Mouse (Mus musculus): Measurements from ENCODE around the gene Popdc2.
"Not testable (repeated sequence)": the region's sequence is repeated elsewhere in the genome, so short reads cannot be mapped to it uniquely, and the experiment has no call there.

The Popdc2 gene

DNA sequence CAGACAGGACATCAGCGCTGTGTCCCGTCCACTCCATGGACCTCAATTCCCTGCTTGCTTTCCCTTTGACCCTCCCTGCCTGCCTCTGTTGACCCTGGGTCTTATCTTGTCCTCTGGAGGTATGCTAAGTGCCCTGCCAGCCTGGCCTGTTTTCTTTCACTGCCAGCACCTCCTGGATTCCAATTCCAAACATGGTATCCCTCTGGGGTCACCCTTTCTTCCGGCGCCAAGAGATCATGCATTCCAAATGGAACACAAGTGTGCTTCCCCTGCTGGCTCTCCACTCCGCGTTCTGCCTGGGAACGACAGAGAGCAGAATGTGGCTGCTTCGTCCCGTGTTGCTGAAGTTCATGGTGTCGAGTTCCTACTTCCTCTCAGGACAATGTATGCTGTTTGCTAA lies at the start of gene Popdc2:
Gene Popdc2 (plus strand): TSS at position 277 of the 400 bp plus-strand sequence.
- DNase-seq (ENCODE audit: low read depth, low spot score) = no peak

DNA sequence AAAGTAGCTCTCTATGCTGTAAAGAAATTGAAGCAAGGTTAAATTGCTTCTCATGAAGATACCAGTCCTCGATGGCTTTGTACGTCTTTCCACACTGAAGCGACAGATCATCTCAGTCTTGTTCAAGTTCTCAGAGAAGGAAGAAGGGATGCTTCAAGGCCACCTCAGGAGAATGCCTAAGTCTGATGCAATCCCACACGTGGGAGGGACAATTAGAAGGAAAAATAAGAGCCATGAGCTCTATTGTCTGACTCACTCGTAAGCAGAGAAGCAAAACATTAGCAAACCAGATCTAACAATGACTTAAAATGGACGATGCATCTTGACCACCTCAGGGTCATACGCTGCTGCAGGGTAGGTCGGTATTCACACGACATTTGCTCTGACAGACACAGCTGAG lies 43.5 kb upstream of the Popdc2 start:
- DNase-seq (ENCODE audit: low read depth, low spot score) = no peak

DNA sequence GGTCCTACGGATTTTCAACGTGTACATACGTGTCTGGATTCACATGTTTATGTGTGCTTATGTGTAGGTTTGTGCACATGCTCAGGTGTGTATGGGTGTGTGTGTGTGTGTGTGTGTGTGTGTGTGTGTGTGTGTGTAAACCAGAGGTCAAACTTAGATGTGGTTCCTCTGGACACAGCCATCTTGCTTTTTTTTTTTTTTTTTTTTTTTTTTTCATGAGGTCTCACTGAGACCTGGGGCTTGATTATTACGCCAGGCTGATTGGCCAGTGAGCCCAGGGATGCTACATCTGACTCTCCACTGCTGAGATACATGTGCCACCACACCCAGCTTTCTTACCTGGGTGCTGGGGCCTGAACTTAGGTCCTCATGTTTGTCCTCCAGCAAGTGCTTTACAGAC lies 42.9 kb upstream of the Popdc2 start:
- DNase-seq (ENCODE audit: low read depth, low spot score) = no peak

DNA sequence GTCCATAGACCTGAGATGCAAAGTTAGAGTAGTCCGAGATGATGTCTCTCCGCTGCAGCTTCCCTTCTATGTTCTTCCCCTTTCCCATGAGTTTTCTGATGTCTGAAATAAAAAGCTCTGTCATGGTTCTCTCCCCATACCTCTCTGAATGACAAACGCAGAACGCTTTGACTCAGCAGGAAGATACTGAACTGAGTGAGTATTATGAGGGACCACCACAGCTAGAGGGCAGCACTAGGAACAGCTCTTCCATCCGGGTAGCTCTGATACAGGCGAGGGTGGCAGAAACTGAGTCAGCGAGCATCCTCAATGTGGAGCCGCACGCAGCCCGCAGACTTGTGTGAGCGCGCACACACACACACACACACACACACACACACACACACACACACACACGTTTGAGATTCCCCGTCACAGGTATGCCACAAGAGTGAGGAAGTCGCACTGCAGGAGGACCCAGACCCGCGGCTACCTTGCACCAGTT lies 40.5 kb upstream of the Popdc2 start:
- no peak for DNase-seq (ENCODE audit: low read depth, low spot score)

DNA sequence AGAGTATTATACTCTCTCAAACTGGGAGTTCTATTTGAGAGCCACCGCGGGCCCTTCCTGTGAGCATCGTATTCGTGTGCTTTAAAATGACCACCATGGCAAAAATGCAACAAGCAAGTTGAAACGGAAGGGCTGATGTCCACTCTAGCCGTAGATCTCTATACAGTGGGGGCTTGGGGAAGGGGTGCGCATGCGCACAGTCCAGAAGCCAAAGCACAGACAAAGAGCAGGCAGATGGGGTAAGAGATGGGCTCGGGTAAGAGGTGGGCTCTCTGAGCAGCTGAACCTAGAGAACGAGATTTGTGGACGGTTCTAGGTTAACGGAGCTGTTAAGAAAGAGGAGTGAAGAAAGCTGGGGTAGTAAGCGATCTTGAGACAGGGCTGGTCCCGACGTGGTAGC lies 37.7 kb upstream of the Popdc2 start:
- no peak for DNase-seq (ENCODE audit: low read depth, low spot score)

DNA sequence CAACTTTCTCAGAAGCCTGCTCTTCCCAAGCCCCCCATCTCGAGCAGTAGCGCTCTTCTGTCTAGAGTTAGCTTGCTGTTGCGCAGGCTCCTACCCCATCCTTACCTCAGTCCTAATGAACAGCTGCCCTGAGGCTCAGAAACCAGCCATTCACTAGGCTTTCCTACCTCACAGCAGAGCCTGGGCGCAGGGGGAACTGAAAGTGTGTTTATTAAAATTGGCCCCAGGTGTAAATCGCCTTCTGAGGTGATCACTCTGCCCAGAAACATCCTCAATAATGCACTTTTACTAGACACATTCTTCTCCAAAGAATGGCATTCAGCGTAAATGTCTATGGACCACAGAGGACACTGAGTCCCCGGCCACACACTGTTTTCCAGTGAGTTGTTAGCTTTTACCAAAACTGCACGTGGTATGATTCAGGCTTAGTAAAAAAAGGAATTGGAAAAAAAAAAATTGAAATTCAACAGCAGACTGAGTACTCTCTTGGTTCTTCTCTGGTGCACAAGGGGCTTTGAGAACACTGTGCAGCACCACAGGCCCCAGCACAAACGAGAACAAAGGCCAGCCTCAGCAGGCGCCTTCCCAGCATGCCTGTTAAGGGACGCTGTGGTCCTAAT lies 35.1 kb upstream of the Popdc2 start:
- no peak for DNase-seq (ENCODE audit: low read depth, low spot score)

DNA sequence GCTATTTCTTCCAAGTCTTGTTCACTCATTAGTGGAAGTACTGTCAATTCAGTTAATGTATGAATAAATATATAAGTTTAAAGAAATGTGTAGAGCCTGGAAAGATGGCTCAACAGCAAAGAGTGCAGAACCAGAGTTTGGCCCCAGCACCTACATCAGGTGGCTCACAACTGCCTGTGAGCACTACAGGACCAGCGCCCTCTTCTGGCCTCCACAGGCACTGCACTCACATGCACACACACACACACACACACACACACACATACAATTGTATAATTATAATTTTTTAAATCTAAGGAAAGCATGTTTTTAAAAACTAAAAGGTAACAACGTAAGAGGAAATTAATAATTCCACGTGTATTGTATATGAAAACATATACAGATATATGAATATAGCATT lies 32.7 kb upstream of the Popdc2 start:
- no peak for DNase-seq (ENCODE audit: low read depth, low spot score)

DNA sequence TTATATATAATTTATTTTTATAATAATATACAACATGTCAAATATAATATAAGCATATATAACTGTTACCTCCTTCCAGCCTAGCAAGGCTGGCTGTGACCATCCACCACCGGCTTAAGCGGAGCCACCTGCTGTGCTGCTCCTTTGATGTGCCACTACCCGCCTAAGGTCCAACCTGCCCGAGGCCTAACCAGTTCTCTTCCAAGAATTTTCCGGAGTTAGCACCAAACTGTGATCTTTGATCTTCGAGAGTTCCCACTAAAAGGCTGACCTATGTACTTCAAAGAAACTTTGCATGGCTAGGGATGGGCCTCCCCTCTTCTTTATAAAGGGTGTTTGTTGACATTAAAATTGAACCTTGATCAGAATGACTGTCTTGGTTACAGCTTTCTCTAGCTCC lies 27.6 kb upstream of the Popdc2 start:
- no peak for DNase-seq (ENCODE audit: low read depth, low spot score)

DNA sequence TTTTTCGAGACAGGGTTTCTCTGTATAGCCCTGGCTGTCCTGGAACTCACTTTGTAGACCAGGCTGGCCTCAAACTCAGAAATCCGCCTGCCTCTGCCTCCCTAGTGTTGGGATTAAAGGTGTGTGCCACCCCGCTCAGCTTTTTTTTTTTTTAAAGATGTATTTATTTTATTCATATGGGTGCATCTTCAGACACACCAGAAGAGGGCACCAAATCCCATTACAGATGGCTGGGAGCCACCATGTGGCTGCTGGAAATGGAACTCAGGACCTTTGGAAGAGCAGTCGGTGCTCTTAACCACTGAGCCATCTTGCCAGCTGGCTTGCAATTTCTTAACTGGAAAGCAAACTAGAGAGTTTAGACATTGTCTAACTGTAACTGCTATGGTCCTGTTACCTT lies 23.9 kb upstream of the Popdc2 start:
- DNase-seq (ENCODE audit: low read depth, low spot score) = not testable (repeated sequence)

DNA sequence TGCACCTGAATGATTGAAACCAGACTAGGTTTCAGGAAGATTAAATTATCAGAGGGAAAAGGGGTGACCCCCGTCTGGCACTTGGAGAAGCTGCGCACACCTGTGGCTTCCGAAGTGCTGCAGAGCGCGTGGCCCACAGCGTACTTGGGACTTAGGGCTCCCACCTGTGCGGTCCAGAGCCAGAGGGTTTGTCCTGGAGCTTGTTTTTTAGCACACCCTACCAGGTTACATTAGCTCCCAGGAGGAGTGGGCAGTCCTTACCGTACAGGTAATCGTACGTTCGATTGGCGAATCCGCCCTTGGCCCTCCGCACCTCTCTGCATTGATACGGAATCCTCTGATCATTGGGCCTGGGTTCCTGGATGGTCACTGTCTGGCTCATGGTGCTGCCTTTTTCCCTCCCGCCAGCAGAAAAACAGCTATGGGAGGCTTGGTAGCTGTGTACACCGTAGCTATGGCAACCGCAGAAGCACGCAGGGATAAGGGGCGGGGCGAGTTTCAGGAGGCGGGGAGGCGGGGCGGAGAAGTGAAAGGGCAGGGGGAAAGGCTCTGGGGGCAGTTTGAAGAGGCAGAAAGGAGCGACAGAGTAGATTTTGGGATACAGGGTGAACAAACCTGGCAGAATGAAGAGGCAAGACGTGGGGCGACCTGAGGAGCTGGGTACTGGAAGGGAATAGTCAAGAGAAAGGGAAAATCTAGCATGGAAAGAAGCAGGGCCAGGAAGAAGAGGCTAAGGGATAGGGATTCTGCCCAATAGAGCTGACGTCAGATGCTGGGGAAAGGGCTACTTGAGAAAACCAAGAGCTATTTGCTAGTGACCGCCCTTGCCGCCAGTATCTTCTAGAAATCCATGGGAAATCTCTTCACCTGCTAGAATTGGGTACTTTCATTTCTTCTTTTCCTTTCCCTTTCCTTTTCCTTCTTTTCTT lies 20.3 kb upstream of the Popdc2 start, which contains the start of gene Maats1:
Gene Maats1 (minus strand): TSS at position 748 of the 929 bp plus-strand sequence.
- DNase-seq (ENCODE audit: low read depth, low spot score) = peak; percentile 84

DNA sequence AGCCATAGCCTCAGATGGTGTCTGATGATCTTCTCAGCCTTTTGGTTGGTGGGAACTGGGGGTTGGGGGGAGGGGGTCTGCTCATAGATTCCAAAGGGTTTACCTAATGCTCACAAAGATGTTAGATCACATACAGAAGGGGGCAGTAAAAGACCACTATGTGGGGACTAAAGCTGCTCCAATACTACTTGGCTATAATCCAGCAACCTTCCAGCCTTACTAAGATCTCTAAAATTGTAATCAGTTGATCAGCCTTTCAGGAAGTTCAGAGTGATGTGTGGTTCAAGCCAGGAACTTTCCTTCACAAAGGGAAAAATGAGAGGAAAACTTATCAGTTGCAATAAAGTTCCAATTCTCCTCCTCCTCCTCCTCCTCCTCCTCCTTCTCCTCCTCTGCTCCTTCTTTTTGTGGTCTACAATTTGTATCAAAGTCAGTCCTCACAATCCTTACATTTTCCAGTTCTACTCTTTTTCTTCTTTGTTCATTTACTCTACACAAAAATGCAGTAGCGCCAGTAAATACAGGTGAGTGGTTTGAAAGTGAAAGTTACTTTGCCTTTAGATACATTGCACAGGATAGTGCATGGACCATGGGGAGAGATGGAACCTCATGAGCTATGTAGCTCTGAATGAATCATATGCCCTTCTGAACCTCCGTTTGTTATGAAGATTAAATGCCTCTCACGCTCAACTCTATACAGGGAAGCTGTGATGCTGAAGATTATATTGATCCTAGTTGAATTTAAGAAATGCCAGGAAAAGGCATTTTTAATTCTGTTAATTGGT lies 16.9 kb upstream of the Popdc2 start:
- peak; percentile 68 for DNase-seq (ENCODE audit: low read depth, low spot score)

DNA sequence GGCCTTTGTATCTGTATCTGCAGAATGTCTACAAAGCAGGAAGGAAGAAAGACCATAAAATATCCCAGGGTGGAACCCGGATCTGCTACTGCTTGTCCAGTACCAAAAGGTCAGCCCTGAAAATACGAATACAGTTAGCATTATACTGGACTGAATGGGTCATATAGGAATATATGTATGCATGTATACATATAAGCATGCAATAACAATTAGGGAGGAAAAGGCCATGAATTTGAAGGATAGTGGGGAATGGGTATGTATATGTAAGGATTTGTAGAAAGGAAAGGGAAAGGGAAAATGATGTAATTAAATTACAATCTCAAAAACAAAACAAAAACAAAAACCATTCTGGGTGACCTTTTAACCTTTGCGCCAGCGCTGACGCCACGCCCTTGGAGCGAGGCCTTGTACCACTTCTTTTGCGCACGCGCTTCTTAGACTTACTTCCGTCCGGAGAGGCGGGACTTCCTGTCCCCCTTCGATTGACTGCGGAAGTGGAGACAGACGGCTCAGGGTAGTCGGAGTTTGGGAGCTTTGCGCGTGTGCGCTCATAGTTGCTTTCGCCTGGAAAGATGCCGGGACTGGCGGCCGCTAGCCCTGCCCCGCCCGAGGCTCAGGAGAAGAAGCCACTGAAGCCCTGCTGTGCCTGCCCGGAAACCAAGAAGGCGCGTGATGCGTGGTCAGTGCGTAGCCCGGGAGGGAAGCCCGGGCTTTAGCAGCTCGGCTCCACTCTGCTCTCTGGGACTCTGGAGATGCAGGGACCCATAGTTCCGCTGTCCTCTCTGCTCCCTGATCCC lies 15.3 kb upstream of the Popdc2 start, which contains the start of the genes Cox17 and Gm21987:
Gene Cox17 (plus strand): TSS at position 463 of the 797 bp plus-strand sequence.
Gene Gm21987 (plus strand): TSS at position 512 of the 797 bp plus-strand sequence.
- peak; percentile 90 for DNase-seq (ENCODE audit: low read depth, low spot score)

DNA sequence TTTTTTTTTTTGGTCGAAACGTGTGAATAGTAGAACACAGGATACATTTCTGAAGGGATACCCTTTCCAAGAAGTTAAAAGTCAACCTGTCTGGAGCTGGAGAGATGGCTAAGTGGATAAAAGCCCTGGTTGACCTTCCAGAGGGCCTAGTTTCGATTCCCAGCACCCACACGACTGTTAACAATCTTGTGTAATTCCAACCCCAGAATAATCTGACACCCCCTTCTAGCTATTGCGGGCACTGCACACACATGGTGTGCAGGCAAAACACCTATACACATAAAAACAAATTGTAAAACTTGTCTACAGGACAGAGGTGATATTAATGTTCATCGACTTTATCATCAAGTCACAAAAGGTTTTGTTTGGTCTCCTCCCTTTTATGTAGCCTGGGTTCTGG lies 14.4 kb upstream of the Popdc2 start:
- DNase-seq (ENCODE audit: low read depth, low spot score) = no peak

DNA sequence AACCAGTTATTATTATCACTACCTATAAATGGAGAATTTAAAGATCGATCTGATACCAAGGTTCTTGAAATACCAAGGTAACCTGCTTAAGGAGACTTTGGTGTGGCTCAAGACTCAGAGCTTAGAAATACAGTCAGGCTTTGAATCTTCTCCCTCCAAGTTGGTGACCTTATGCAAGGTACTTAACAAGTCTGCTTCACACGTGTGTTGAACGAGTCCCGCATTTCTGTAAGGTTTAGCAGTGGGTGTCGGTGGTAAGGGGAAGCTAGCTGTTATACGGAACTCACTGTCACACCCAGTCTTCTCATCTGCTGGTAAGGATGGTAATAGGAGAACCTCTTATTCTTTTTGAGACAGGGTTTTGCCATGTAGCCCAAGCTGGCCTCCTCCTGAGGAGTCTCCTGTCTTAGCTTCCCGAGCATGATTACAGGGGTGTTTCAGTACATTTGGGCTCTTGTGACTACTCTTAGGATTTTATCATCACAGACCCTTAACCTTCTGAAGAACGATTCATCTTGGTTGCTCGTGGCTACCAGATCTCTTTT lies 13.7 kb upstream of the Popdc2 start:
- DNase-seq (ENCODE audit: low read depth, low spot score) = no peak

DNA sequence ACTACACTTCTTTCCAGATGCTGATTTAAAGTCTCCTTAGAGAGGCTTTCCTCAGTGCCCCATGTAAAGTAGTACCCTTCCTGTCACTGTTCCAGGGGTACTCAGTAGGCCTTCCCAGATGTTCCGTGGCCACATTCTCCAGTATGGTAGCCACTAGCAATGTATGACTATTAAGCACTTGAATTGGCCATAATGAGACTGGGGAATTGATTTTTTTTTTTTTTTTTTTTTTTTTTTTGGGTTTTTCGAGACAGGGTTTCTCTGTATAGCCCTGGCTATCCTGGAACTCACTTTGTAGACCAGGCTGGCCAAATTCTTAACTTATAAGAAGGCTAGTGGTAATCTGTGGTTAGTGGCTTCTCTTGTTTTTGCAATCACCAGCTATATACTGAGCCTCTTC lies 12.1 kb upstream of the Popdc2 start:
- no peak for DNase-seq (ENCODE audit: low read depth, low spot score)

DNA sequence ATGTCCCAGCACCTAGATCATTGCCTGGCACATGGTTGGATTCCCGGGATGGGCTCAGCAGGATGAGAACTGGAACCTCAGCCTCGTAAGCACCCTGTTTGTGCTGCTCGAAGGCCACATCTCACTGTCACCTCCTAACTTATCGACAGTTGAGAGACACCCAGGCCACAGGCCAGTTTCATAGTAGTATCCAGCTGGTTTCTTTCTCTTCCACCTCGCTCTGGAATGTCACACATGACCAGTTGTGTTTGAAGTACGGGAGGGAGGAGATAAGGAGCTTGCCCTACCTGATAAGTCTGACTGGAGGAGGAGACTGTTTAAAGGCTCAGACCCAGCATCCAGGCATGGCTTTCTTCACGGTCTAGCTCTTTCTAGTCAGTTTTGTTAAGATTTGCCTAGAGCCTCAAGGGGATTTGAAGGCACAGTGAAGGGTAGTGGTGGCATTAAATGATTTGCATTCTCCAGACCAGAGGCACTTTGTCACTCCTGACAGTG lies 11.6 kb upstream of the Popdc2 start:
- no peak for DNase-seq (ENCODE audit: low read depth, low spot score)

DNA sequence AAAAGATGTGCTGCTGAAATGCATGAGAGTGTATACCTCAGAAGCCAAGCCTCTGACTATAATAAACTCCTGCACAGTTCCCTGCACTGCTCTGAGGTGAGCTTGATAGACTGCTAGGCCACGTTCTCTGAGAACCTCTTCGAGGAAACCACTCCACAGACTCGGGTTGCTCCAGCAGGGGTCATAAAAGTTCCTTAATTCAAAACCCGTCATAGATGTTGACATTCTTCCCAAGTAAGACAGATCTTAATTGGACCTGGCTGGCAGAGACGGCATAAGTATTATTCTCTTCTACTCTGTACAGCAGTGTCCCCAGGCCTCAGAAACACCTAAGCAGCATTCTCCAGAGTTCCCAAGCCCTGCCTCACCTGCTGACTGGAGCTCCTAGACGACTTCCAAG lies 11.1 kb upstream of the Popdc2 start:
- no peak for DNase-seq (ENCODE audit: low read depth, low spot score)

DNA sequence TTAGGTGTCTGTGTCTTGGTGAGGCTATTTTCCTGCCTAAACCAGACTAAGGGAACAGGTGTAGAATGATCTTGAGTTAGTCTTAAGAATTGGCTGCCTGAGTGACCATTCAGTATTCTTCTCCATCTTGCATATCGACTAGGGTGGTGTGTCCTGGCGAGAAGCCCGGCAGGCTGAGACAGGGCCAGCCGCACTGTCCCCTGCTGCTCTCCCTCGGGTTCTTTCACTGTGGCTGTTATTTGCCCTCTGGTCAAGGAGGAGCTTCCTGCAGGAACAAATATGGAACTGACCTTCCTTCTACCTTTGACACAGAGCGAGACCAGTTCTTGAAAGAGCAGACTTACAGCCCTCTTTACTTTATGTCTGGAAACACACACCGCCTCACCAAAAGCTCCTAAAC lies 10.0 kb upstream of the Popdc2 start:
- DNase-seq (ENCODE audit: low read depth, low spot score) = no peak

DNA sequence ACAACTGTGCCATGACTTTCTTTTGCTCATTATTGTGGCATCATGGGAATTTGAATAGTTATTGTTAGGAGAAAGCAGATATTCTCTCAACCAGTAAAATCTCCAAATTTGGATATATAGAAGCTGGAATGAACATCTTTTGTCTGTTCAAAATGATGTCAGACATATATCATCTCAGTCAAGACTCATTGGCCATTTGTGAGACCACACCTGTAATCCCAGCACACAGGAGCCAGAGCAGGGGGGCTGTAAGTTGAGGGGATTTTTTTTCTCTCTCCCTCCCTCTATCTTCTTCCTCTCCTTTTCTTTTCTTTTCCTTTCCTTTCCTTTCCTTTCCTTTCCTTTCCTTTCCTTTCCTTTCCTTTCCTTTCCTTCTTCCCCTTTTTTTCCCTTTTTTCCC lies 9.2 kb upstream of the Popdc2 start:
- no peak for DNase-seq (ENCODE audit: low read depth, low spot score)

DNA sequence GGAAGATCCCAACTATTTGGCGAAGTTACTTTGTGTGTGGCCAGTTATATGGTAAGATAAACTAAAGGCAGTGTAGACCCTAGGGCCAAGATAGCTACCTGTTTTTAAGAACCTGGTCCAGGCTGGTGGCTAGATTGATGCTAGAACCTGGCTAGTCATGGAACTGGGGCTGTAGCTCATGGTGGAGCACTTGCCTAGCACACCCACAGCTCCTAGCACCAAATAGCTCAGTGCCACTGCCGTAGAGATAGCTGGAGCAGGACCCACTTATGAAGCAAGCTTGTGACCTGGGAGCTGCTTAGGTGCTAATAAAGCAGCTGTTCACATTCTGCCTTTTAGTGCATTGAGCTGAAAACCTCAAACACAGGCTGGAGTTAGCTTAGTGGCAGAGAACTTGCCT lies 8.4 kb upstream of the Popdc2 start:
- DNase-seq (ENCODE audit: low read depth, low spot score) = no peak
